Mouse (Mus musculus) embryonic fibroblast, embryonic 13.5 days (primary cell): Measurements from ENCODE around the gene Foxf2.

Experiments
- CTCF ChIP-seq: IDR thresholded peaks from 2 replicates; pipeline ENCODE4 v1.5.1; 2011; ENCODE audit warnings: mild to moderate bottlenecking, control low read depth, low read length, moderate library complexity, borderline replicate concordance; ENCODE audit not compliant: insufficient read depth
- POLR2A ChIP-seq: IDR thresholded peaks from 2 replicates; pipeline ENCODE4 v1.6.1; 2011; ENCODE audit warnings: low read depth, mild to moderate bottlenecking, control low read depth, low read length, moderate library complexity

DNA sequence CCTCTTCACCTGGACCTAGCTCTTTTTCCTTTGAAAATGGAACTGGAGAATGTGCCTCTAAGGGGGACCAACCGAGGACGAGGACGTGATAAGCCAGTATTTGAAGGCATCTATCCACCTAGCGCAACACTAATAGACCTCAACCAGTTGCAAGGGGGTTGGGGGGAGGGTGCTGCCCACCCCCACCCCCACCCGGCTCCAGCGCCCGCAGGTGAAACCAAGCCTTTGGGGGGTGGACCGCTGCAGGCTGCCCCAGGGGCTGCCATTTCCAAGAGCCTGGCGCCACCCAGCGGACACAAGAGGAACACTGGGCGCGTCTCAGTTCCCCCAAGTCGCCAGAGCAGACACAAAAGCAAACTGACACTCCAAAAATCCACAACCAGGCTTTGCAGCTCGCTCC lies 7.2 kb upstream of the Foxf2 start:
- TF ChIP-seq POLR2A (no peak), CTCF (peak; percentile 73)
